Mouse (Mus musculus) lung, postnatal 25 days (tissue): Measurements from ENCODE around the gene Lipo2.
A peak's percentile ranks its signal among the peaks of the same experiment; 100 is the strongest.
"Not testable (repeated sequence)": the region's sequence is repeated elsewhere in the genome, so short reads cannot be mapped to it uniquely, and the experiment has no call there.

ENCODE experiments used
- DNase-seq: peaks from one replicate; pipeline ENCODE4 v3.0.0; 2022; ENCODE audit warnings: low spot score

The Lipo2 gene

GRCm38 (mm10) chr19:33751259-33751658 is at the start of gene Lipo2:
Lipo2 (minus strand) TSS chr19:33751359.
- DNase-seq, result not testable (repeated sequence)

- not testable (repeated sequence) for DNase-seq
Observed at GRCm38 (mm10) chr19:33787359-33787758, 36.2 kb upstream of the Lipo2 start, which contains the start of gene Lipo1. Lipo1 (minus strand) TSS chr19:33787459.

DNA sequence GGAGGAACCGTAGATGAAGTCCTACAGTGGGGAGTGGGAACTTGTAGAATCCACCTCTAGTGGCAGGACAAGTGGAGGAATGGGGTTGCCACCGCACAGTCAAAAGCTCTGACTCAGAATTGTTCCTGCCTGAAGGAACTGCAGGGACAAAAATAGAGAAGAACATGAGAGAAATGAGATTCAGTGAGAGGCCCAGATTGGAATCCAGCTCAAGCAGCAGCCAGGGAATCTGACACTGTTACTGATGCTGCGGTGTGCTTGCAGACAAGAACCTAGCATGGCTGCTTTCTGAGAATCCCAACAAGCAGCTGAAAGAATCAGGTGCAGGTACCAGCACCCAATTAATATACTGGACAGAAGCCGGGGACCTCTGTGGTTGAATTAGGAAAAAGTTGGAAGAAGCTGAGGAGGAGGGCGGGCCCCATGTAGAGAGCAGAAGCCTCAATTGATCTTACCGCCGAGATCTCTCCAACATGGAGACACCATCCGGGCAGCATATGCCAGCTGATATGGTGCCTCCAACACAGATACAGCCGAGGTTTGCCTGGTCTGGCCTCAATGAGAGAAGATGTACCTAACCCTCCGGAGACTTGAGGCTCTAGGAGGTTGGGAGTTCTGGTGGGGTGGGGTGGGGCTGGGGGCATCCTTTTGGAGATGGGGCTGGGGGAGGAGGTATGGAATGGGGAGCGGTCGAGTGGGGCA is 35.6 kb upstream of the Lipo2 start:
- DNase-seq, result no peak

DNA sequence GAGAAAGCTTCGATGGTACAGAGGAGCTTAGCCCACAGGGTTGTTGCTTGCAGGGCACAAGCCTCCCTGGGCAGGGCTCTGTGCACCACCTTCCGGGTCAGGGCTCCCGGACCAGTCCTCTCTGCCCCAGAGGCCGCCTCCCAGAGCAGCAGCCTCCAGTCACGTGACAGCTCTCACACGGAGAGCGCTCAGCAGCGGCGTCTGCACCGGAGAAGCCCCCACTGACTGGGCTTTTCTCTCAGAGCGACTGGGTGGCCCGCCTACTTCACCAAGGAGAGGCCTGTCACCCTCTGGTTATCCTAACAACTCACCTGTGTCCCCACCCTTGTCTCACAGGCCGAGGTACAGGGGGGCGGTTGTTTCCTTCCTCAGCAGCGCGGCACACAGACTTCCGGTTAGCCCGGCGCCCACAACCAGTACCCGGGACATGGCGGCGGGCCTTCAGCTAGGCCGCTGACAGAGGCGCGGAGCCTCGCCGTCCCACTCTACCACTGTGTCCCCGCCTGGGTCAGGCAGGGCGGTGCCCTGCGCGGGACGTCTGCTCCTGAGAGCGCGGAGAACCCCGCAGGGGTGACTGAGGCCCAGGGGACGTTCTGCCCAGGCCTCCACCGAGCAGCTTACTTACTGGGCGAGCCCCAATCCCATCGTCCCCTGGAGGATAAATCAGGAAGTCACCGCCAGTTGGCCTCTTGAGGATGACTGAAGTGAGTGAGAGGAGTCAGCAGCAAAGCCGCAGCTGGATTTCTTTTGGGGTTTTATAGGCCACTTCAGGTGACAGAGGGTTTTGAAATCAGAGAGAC is 10.3 kb upstream of the Lipo2 start, which contains the start of gene Lipo3:
Gene Lipo3, minus strand, starts transcription at position 665 of the 800 bp plus-strand sequence.
- DNase-seq, result peak; percentile 29
